Mouse (Mus musculus): ENCODE measurements around the gene 9230112D13Rik. TPM values are rescaled to one million over a fixed set of nuclear protein-coding genes. Genes with fewer than 3 reads are reported as not detected.

9230112D13Rik gene
- polyA plus RNA-seq (2012; rRNA removed) = 0.10 TPM in 1 of 2 replicates, not detected in the other

DNA sequence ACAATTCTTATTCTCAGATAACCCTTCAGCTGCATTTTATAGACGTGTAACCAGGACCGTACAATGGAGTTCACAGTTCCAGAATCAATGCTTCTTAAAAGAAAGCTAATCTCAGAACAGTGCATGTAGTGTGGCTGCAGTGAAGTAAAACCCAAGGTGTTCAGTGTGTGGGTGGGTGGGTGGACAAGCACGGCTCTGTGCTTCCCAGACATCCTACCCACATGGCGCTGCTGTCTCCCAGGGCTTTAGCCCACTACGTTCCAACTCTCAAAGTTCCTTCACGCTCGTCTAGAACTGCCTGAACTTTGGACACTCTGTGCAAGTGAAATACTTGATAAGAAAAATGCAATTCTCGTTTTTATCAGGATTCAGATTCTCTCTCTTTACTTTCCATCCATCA is at the start of gene 9230112D13Rik:
Gene 9230112D13Rik, minus strand, starts transcription at position 101 of the 400 bp plus-strand sequence.

GRCm38 (mm10) chr14:34503325-34503647 is 19.3 kb downstream of the 9230112D13Rik start, which contains the start of gene Bmpr1a:
TSS of gene Bmpr1a (minus strand) at chr14:34503341.

Other genes starting within 250 kb of the 9230112D13Rik start
- 3.8 and 3.9 TPM in 2 replicates for gene Shld2, start 212.3 kb downstream of the 9230112D13Rik start, polyA plus RNA-seq (2012; rRNA removed)
- 115 and 123 TPM in 2 replicates for gene Glud1, start 212.1 kb downstream of the 9230112D13Rik start, polyA plus RNA-seq (2012; rRNA removed)
- gene Fam25c, start 167.4 kb downstream of the 9230112D13Rik start, polyA plus RNA-seq (2012; rRNA removed) = not detected in 2 replicates
- 16.6 and 77.0 TPM in 2 replicates for gene Sncg, start 148.0 kb downstream of the 9230112D13Rik start, polyA plus RNA-seq (2012; rRNA removed)
- 1.3 and 1.5 TPM in 2 replicates for gene Mmrn2, start 147.3 kb downstream of the 9230112D13Rik start, polyA plus RNA-seq (2012; rRNA removed)
- gene Bmpr1a, start 19.5 kb downstream of the 9230112D13Rik start, polyA plus RNA-seq (2012; rRNA removed) = 17.9 and 20.0 TPM in 2 replicates
- gene Ldb3, start 65.9 kb upstream of the 9230112D13Rik start, polyA plus RNA-seq (2012; rRNA removed) = 1.5 and 11.0 TPM in 2 replicates
- 0.05 TPM in 1 of 2 replicates, not detected in the other for gene Opn4, start 77.3 kb upstream of the 9230112D13Rik start, polyA plus RNA-seq (2012; rRNA removed)
- 15.6 and 16.8 TPM in 2 replicates for gene Wapl, start 151.1 kb upstream of the 9230112D13Rik start, polyA plus RNA-seq (2012; rRNA removed)